Mouse (Mus musculus) erythroblast, embryonic 14.5 days (primary cell): ENCODE data around the gene Gli2.

Experiments used
- GATA1 ChIP-seq: IDR thresholded peaks from 2 replicates; pipeline ENCODE4 v1.6.1; 2012; ENCODE audit warnings: low read length, inconsistent platforms, mixed read lengths
- TAL1 ChIP-seq: IDR thresholded peaks from 3 replicates; pipeline ENCODE4 v1.6.1; 2012; ENCODE audit warnings: low read length, inconsistent platforms, mixed read lengths

- TF ChIP-seq GATA1 (no peak), TAL1 (no peak)
Observed at GRCm38 (mm10) chr1:118878291-118878690, 175.1 kb downstream of the Gli2 start.
